Mouse (Mus musculus): ENCODE results near the gene Fam110c.

Fam110c gene

DNA sequence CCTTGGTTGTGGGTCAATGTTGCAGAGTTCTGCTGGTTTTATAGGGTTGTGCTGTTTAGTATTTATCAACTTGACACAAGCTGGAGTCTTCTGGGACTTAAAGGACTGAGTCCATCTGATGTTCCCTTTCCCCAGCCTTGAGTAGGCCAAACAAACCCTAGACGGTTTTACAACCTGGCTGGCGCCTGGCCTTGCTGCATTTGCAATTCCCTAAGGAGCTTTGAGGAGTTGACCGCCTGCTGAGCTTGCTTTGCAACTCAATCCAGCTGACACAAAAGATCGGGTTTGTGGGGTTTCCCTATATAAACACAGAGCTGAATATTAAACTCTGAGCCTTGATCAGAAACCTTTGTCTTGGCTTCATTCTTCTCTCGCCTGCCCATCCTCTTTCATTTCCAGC is 18.8 kb downstream of the Fam110c start:
- ChIA-PET CTCF (interaction anchor here in 1 of 4 experiments (0.5 kb wide), 1 partner anchor 125 kb away, joined by 3 read pairs; no protein-coding TSS in a partner anchor), POLR2A (interaction anchor here in 1 of 4 experiments (0.9 kb wide), 1 partner anchor 10 kb away, joined by 3 read pairs; no protein-coding TSS in a partner anchor)

DNA sequence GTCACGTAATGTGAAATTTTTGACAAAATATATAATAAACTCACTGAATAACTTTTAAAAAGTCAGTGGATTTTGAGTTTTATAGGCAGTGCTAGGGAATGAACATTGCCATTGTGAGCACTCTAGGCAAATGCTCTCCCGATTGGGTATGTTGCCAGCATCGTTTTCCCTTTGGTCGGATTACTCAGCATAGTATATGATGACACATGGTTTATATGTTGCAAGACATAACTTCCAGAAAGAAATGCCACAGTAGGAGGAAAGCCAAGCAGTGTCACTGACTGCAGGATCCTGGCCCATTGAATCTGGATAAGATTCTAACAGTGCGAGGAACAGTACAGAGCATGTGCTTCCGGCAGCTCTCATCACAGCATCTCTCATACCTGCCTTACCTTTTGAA is 23.5 kb downstream of the Fam110c start:
- ChIA-PET CTCF (interaction anchor here in 1 of 4 experiments (0.6 kb wide), 1 partner anchor 513 kb away, joined by 10 read pairs; the partner anchor contains the start of gene Tmem18), POLR2A (no interaction called here)

DNA sequence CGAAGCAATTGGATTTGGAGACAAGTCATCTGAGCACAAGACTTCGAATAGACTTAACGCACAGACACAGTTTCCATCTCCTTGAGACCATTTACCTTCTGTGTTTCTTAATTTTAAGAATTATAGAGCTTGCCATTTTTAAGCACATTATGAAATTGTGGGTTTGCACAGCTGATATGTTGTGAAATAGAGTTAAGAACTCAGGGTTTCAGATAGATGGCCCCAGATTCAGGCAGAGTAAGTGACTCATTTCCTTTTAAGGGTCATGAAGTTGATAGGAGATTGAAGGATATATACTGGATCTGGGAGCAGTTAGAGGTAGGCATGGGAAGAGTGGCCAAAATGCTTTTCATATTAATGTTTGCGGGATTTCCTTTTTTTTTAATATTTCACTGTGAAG is 27.5 kb downstream of the Fam110c start:
- ChIA-PET CTCF (no interaction called here), POLR2A (no interaction called here)

DNA sequence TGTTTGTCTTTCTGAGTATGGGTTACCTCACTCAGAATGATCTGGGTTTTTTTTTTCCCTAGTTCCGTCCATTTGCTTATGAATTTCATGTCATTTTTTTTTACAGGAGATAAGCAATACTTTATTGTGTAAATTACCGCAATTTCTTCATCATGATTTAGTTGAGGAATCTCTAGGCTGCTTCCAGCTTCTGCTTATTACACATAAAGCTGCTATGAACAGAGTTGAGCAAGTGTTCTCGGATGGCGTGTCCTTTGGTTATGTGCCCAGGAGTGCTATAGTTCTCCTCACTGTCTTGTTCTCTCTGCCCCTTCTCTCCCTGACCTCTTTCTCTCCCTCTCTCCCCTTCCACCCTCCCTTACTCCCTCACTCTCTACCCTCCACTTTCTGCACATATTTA is 28.2 kb downstream of the Fam110c start:
- ChIA-PET CTCF (no interaction called here), POLR2A (interaction anchor here in 1 of 4 experiments (0.6 kb wide), 1 partner anchor 452 kb away, joined by 4 read pairs; no protein-coding TSS in a partner anchor)

DNA sequence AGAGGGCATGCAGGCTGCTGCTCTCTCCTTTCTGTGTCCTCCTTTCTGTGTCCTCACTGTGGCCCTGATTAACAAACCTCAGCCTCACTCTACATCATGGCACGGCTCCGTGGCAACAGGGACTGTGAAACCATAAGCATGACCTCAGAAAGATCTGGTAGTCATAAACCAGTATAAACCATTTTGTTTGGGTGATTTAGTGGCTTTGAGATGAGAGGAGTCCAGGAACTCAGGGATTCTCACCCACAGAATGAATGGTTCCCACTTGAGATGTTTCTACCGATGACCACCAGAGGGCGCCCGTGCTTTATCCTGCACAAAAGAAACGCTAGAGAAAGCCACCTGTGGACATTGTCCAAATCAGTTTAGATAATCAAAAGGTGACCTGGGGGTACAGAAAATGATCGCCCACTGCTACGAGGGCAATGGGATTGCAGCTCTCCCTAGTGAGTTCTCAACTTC is 42.4 kb downstream of the Fam110c start:
- CTCF ChIA-PET: interaction anchor here in 2 of 4 experiments (0.6 to 1.9 kb wide), 2 partner anchors 52 to 62 kb away, joined by 3 to 4 read pairs; no protein-coding TSS in a partner anchor

DNA sequence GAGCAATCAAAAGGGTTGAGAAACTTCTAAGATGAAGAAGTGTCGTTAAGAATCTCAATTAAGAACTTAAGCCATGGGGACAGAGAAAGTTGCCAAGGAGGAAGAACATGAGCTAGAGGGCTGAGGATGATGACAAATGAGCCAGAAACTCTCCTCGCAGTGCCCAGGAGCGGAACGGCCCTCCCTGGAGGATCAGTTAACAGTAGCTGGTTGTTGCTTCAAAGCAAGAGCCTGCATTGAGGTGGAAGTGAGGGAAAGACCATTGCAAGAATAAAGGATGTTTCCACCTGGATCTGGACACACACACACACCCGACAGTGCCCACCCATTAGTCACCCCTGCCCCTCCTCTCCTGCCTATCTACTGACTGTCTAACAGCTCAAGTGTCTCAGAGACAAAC is 46.9 kb downstream of the Fam110c start:
- POLR2A ChIA-PET: no interaction called here
- CTCF ChIA-PET: no interaction called here

More for the DNA sequence above, 42.4 kb downstream of the Fam110c start:
- POLR2A ChIA-PET: no interaction called here

DNA sequence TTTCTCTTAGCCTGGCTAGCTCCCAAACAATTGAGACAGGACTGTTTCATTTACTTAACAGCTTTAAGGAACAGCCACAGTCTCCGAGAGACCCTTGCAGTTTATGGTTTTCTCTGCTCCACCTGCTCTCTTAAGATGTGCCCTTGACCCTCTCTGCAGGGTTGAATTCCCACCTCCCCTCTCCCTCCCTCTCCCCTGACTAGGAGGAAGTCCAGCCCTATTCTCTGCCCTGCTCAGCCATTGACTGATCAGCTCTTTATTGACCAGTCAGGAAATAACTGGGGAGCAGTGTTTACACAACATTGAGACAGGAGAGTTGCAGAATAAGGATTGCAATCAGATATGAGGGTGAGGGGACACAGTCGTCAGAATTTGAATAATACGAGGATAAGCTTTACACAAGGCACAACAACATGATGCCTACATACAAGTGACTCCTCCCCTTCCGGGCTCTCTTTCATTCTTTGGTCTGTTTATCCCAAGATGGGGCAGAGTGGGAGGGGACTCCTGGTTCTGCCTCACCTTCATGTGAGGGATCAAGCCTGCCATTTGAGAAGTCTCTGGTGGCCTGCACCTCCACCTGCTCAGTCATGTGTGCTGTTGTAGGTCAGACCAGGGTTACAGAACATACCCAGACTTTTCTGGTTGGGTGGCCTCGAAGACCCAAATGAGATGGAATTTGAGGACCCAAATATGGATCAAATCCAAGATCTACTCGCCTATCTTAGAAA is 49.4 kb downstream of the Fam110c start:
- ChIA-PET POLR2A (no interaction called here), CTCF (no interaction called here)

DNA sequence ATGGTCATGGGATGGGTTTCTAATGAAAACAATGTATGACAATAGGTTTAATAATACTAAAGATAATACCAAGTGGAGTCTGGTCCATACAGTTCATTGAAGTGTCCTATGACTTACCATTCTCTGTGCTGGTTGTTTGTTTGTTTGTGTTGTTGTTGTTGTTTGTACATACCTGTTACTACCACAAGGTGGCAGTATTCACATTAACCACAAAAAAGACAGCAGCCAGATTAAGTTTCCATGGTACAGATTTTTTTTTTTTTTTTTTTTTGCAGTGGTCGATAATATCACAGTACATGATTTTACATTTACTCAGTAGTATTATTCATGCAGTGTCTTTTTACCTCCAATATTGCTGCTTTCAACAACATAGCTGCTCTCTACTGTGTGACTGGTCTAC is 52.4 kb downstream of the Fam110c start:
- POLR2A ChIA-PET: no interaction called here
- CTCF ChIA-PET: interaction anchor here in 3 of 4 experiments (0.6 to 1.0 kb wide), 6 partner anchors 113 to 352 kb away, joined by 3 to 10 read pairs (median 4); no protein-coding TSS in a partner anchor

DNA sequence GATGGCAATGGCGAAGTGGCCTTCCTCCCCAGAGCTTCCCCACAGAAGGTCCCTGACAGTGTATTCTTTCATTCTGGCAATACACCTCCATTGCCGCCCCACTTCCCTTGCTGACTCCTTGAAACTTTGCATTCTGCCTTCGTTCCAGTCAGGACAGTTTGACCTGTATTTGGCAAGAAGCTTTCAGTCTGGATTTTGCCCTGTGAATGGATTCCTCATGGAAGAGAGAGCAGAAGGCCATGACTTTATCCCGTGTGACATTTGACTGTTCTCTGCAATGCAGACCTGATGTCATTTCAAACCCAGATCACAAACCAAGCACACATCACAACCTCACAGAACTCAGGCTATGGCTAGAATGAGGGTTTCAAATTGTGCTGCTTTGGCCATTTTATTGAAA is 55.9 kb downstream of the Fam110c start:
- POLR2A ChIA-PET: no interaction called here
- CTCF ChIA-PET: interaction anchor here in 1 of 4 experiments (0.5 kb wide), 1 partner anchor 323 kb away, joined by 6 read pairs; no protein-coding TSS in a partner anchor

Measured in embryonic stem cell, embryonic (primary cell).